Mouse (Mus musculus) MEL-GATA-1-ER (cell line): ENCODE data around the gene Dido1.

Source experiments
- DNase-seq: peaks from one replicate; pipeline ENCODE4 v3.0.0-alpha.2; 2012; ENCODE audit warnings: low read depth; ENCODE audit errors: extremely low read depth

Gene Dido1

GRCm38 (mm10) chr2:180709923-180710272, at the start of gene Dido1, which contains the start of gene Gid8:
Dido1 (minus strand) TSS chr2:180709999.
Gid8 (plus strand) TSS chr2:180710117.
- peak; percentile 95 for DNase-seq

GRCm38 (mm10) chr2:180758513-180759263, 48.9 kb upstream of the Dido1 start:
- no peak for DNase-seq

GRCm38 (mm10) chr2:180756786-180757185, 47.0 kb upstream of the Dido1 start:
- DNase-seq, result no peak

GRCm38 (mm10) chr2:180755896-180756295, 46.1 kb upstream of the Dido1 start:
- DNase-seq, result no peak

- DNase-seq, result no peak
Measured at GRCm38 (mm10) chr2:180754976-180755688, 45.3 kb upstream of the Dido1 start.

GRCm38 (mm10) chr2:180748904-180749303, 39.1 kb upstream of the Dido1 start:
- no peak for DNase-seq

GRCm38 (mm10) chr2:180746569-180747192, 36.9 kb upstream of the Dido1 start:
- no peak for DNase-seq

- no peak for DNase-seq
Measured at GRCm38 (mm10) chr2:180745248-180745927, 35.6 kb upstream of the Dido1 start.

- no peak for DNase-seq
Measured at GRCm38 (mm10) chr2:180743321-180743720, 33.5 kb upstream of the Dido1 start.

GRCm38 (mm10) chr2:180742820-180743219, 33.0 kb upstream of the Dido1 start:
- no peak for DNase-seq

- DNase-seq, result no peak
Measured at GRCm38 (mm10) chr2:180741421-180741820, 31.6 kb upstream of the Dido1 start.

GRCm38 (mm10) chr2:180740349-180740748, 30.6 kb upstream of the Dido1 start:
- DNase-seq, result no peak

- no peak for DNase-seq
Measured at GRCm38 (mm10) chr2:180737984-180738383, 28.2 kb upstream of the Dido1 start.

- DNase-seq, result no peak
Measured at GRCm38 (mm10) chr2:180735232-180735631, 25.4 kb upstream of the Dido1 start.

- DNase-seq, result no peak
Measured at GRCm38 (mm10) chr2:180731984-180732383, 22.2 kb upstream of the Dido1 start.

- no peak for DNase-seq
Measured at GRCm38 (mm10) chr2:180731036-180731435, 21.2 kb upstream of the Dido1 start.

- no peak for DNase-seq
Measured at GRCm38 (mm10) chr2:180727613-180728021, 17.8 kb upstream of the Dido1 start.

- no peak for DNase-seq
Measured at GRCm38 (mm10) chr2:180726658-180727442, 17.1 kb upstream of the Dido1 start.

- no peak for DNase-seq
Measured at GRCm38 (mm10) chr2:180725856-180726629, 16.2 kb upstream of the Dido1 start.

- DNase-seq, result no peak
Measured at GRCm38 (mm10) chr2:180725414-180725778, 15.6 kb upstream of the Dido1 start.
